Mouse (Mus musculus) kidney, embryonic 16.5 days (tissue): Measurements from ENCODE around the gene Pth1r. TPM values are rescaled to one million over a fixed set of nuclear protein-coding genes. Genes with fewer than 3 reads are reported as not detected.
"Not testable (repeated sequence)": the region's sequence is repeated elsewhere in the genome, so short reads cannot be mapped to it uniquely, and the experiment has no call there.

Experiments used
- ATAC-seq: fragments of 200-750 bp; cut with Nextera tagmentation; 2 replicates; pipeline ENCODE4 v1.8.0; 2017; ENCODE audit warnings: moderate TSS enrichment; ENCODE audit not compliant: low FRiP score, low TSS enrichment
- H3K27ac ChIP-seq: fragments of 300-500 bp; sonication (generic); 2 replicates; pipeline ENCODE4 v1.5.1; 2014; ENCODE audit warnings: low read length
- H3K27me3 ChIP-seq: fragments of 300-500 bp; sonication (generic); 2 replicates; pipeline ENCODE4 v1.6.1; 2014; ENCODE audit warnings: low read length, control low read depth, mixed read lengths; ENCODE audit not compliant: insufficient read depth
- H3K36me3 ChIP-seq: fragments of 300-500 bp; sonication (generic); 2 replicates; pipeline ENCODE4 v1.6.1; 2014; ENCODE audit warnings: low read length, control low read depth, mixed read lengths; ENCODE audit not compliant: insufficient read depth
- H3K4me1 ChIP-seq: fragments of 300-500 bp; sonication (generic); 2 replicates; pipeline ENCODE4 v1.6.1; 2014; ENCODE audit warnings: low read length, control low read depth, mixed read lengths; ENCODE audit not compliant: insufficient read depth
- H3K4me2 ChIP-seq: fragments of 300-500 bp; sonication (generic); replicated peaks from 2 replicates; pipeline ENCODE4 v1.6.1; 2014; ENCODE audit warnings: low read depth, low read length
- H3K4me3 ChIP-seq: fragments of 300-500 bp; sonication (generic); 2 replicates; pipeline ENCODE4 v1.5.1; 2014; ENCODE audit warnings: mild to moderate bottlenecking, low read length
- H3K9ac ChIP-seq: fragments of 300-500 bp; sonication (generic); replicated peaks from 2 replicates; pipeline ENCODE4 v1.6.1; 2014; ENCODE audit warnings: low read length
- H3K9me3 ChIP-seq: fragments of 300-500 bp; sonication (generic); 2 replicates; pipeline ENCODE4 v1.6.1; 2016; ENCODE audit warnings: low read length, control low read depth
- WGBS: fragments of 180-500 bp; shearing (Covaris S2); extraction: QIAGEN DNeasy Blood & Tissue Kit; methylation state at CpG from one replicate; pipeline ENCODE4 v1.1.7; 2014; 5-methylcytosine and 5-hydroxymethylcytosine counted together
- polyA plus RNA-seq: library from polyadenylated mRNA; unstranded; fragments of >200 nt; fragmentation: Nextera tagmentation; extraction: Ambion mirVana; gene quantifications from 2 replicates; pipeline ENCODE4 v1.2.1, GENCODE M21; 2015

Gene Pth1r
- polyA plus RNA-seq, 1 experiment from 2014 or later = 108 TPM

DNA sequence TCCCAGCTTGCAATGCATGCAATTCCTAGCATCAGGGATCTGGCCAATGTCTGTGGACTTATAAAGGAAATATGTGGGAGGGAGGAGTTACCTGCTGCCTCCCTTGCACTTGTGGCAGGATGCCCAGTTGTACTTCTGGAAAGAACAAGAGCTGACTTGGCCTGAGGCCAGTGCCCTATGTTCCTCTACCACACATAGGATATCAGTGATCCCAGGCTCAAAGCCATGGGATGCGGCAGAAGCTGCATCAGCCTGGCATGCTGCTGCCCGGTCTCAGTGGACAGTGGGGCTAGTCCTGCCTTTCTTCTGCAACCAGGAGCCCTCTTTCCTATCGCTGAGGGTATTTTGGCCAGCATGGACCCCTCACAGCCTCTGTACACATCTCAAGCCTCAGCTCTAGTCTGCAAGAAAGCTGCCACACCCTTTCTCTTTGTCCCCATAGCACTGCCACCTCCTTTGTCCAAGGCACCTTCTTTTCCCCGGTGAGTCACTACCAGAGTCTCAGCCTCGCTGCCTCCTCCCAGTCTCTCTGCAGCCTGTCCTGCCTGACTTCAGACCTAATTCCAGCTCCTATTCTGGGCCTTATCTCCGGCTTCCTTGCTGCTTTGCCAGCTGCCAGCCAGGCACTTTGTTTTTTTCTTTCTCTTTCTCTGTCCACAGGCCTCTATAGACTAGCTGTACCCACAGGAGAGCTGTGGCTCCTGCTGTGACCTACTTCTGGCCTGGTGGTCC lies 62.7 kb downstream of the Pth1r start:
- ATAC-seq = peak; percentile 65
- H3K4me1 ChIP-seq = peaks cover 57% of the 10 kb centered on the region

DNA sequence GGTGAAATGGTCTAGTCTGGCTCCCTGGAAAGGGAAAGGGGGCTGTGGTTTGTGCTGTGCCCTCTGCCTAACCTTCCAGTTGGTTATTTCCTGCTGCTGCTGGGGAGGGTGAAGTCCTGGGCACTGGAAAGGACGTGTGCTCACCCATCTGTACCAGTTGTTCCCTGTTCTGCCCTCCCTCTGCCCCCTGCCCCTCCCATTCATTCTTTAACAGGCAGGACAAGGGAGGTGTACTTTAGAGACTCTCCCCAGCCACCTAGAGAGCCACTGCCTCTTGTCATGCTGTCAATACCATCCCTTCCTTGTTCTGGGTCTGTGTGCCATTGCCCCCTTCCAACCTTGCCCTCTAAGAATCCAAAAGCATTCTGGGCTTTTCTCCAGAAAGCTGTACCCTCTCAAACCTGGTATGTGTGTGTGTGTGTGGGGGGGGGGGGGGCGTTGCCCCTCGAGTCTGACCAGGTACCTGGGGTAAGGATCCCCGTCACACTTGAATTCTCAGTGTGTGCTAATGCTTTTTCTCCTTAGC lies 63.3 kb downstream of the Pth1r start:
- Histone ChIP-seq H3K4me1 (peaks cover 52% of the 10 kb centered on the region), H3K27me3 (no peaks in the 10 kb centered on the region), H3K9me3 (no peaks in the 10 kb centered on the region), H3K36me3 (no peaks in the 10 kb centered on the region), H3K27ac (peak overlapping the region; percentile 98), H3K4me2 (peak overlapping the region; percentile 7; the same call in 1 of the 2 replicates), H3K9ac (peak overlapping the region; percentile 54), H3K4me3 (no peak overlapping the region)
- ATAC-seq = peak; percentile 92
- 52% methylated on average over 4 of the region's 4 CpGs for WGBS

More for the DNA sequence above, 62.7 kb downstream of the Pth1r start:
- Histone ChIP-seq H3K9ac (peak overlapping the region; percentile 54), H3K27me3 (no peaks in the 10 kb centered on the region), H3K27ac (peak overlapping the region; percentile 98), H3K4me2 (no peak overlapping the region; the same call in 1 of the 2 replicates), H3K4me3 (no peak overlapping the region), H3K36me3 (no peaks in the 10 kb centered on the region), H3K9me3 (no peaks in the 10 kb centered on the region)
- 77% methylated on average over 6 of the region's 6 CpGs for WGBS

DNA sequence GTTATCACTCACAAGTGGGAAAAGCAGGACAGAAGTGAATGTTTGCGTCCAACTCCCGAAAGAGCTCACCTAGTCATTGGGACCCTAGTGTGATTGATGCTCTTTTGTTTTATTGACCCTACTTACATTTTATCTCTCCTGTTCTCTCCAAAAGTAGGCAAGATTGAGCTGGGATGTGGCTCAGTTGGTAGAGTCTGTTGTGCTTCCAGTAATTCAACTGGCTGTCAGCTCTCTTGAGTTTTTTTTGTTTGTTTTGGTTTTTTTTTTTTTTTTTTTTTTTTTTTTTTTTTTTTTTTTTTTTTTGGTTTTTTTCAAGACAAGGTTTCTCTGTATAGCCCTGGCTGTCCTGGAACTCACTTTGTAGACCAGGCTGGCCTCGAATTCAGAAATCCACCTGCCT lies 64.2 kb downstream of the Pth1r start:
- H3K4me1 ChIP-seq = peaks cover 57% of the 10 kb centered on the region
- not testable (repeated sequence) for ATAC-seq
- whole genome bisulfite sequencing = 67% methylated on average over 3 of the region's 3 CpGs

DNA sequence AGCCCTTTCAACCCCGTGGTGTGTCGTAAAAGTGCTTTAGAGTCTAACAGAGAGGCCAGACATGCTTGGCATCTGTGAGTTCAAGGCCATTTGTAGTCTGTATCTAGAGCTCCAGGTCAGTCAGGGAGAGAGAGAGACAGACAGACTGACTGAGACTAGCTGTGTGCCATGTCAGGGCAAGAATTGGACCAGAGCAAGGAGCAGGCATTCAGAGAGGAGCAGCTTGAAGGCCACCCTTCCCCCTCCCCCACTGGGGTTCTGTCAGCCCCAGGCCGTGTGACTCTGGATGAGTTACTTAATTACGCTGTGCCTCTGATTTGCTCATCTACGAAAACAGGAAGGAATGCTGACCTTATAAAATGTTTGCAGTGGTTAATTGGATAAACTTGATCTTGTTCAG lies 64.7 kb downstream of the Pth1r start:
- ATAC-seq = no peak
- Histone ChIP-seq H3K9ac (no peak overlapping the region), H3K4me2 (no peak overlapping the region), H3K4me1 (peaks cover 62% of the 10 kb centered on the region), H3K4me3 (no peak overlapping the region), H3K9me3 (no peaks in the 10 kb centered on the region), H3K27me3 (no peaks in the 10 kb centered on the region), H3K36me3 (no peaks in the 10 kb centered on the region), H3K27ac (peak overlapping the region; percentile 57)
- 35% methylated on average over 5 of the region's 5 CpGs for WGBS

More for the DNA sequence above, 64.2 kb downstream of the Pth1r start:
- not testable (repeated sequence) for H3K9ac ChIP-seq, H3K4me2 ChIP-seq, H3K27me3 ChIP-seq, H3K36me3 ChIP-seq, H3K9me3 ChIP-seq, H3K4me3 ChIP-seq
- H3K27ac ChIP-seq = peak overlapping the region; percentile 98; the same call in 1 of the 2 replicates

DNA sequence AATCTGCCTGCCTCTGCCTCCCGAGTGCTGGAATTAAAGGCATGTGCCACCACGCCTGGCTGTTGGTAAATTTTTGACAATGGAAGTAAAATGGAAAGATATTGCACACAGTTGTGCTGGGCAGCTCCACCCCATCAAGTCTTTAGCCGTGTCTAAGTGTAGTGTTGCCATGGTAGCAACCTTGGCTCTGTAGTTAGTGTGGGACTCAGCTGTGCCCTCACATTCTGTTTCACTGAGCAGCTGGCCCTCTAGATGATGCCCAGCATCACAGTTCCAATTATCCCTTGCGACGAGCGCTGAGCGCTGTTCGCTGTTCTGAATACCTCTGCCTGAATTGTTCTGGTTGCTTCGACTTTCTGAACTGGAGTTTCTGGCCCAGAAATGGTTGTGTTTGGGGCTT lies 65.1 kb downstream of the Pth1r start:
- Histone ChIP-seq H3K27ac (peak overlapping the region; percentile 57), H3K4me3 (no peak overlapping the region), H3K4me1 (peaks cover 64% of the 10 kb centered on the region), H3K9me3 (no peaks in the 10 kb centered on the region), H3K4me2 (no peak overlapping the region), H3K9ac (no peak overlapping the region), H3K27me3 (no peaks in the 10 kb centered on the region), H3K36me3 (no peaks in the 10 kb centered on the region)
- ATAC-seq = no peak
- WGBS = 68% methylated on average over 9 of the region's 9 CpGs

DNA sequence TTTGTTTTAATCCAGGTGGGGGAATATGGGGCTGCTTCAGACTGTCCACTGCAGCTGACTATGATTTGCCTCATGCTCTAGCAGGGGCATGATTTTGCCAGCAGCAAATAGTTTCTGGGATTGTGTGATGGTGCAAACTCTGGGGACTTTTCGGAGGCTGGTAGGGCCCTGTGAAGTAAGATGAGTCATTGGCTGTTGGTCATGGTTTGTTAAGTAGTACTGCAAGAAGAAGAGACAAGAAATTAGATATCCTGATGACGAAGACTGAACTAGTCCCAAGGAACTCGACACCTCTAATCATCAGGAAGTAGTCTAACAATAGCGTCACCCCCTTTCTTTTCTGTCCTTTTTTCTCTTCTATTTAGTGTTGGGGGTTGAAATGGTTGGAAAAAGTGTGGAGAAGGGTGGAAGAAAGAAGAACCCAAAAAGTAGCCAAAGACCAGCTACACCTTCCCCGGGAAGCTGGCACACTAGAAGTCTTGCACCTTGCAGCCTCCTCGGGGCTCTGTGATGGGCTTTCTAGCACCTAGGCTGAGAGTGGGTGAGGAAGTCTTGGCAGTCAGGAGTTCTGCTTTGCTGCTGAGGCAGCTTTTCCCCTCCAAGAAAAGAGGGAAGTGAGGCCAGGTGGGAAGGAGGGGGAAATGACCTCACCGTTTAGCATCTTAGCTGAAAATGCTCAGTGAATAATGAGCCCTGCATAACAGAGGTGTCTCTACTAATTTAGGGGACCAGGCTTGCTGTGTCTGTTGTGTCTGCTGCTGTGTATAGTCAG lies 66.0 kb downstream of the Pth1r start:
- WGBS = 69% methylated on average over 7 of the region's 7 CpGs
- Histone ChIP-seq H3K9me3 (no peaks in the 10 kb centered on the region), H3K4me2 (no peak overlapping the region), H3K9ac (no peak overlapping the region), H3K36me3 (no peaks in the 10 kb centered on the region), H3K4me3 (no peak overlapping the region), H3K27ac (0 out of 2 replicates have a peak overlapping the region, but pooled peaks have one; percentile 38), H3K27me3 (no peaks in the 10 kb centered on the region), H3K4me1 (peaks cover 63% of the 10 kb centered on the region)
- ATAC-seq = no peak

DNA sequence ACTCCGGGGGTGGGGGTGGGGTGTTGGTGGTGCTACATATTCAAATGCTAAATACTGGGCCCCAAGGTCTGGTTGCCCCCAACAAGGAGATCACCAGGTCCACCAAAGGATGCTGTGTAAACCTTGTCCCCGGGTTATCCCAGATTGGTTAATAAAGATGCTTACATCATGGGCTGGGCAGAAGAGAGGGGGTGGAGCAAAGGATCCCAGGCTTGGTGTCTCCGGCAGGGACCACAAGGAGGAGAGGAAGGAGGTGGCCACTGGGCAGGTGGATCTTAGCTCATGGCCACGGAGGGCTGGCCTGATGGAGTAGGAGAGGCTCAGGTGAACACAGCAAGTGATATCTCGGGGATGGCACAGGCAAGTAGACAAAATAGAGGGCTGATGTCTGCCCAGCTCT lies 68.1 kb downstream of the Pth1r start:
- Histone ChIP-seq H3K27ac (no peak overlapping the region), H3K9ac (no peak overlapping the region)
- 73% methylated on average over 5 of the region's 5 CpGs for WGBS

DNA sequence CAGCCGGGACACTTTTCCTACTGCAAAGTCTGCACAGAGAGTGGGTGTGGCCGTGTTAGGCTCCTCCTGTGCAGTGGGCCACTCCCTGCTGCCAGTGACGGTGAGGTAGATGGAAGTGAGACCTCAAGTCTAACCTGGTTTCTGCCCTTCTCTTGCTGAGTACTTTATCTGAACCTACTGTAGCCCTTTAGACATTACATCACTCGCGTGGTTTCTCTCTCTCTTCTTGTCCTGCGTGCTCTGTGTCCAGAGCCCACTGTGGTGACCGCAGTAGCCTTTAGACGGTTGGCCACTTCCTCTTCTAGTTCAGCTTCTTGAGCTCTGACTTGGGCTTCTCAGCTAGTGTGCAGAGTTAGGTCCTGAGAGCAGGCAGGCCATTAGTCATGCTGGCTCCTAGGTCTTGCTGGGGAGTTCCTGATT lies 70.4 kb downstream of the Pth1r start:
- 81% methylated on average over 8 of the region's 8 CpGs for WGBS
- H3K36me3 ChIP-seq = no peaks in the 10 kb centered on the region
- no peaks in the 10 kb centered on the region for H3K9me3 ChIP-seq
- H3K27ac ChIP-seq = no peak overlapping the region; the same call in 1 of the 2 replicates
- no peaks in the 10 kb centered on the region for H3K27me3 ChIP-seq
- no peak overlapping the region for H3K9ac ChIP-seq
- H3K4me3 ChIP-seq = no peak overlapping the region
- ATAC-seq = no peak
- no peak overlapping the region for H3K4me2 ChIP-seq
- peaks cover 26% of the 10 kb centered on the region for H3K4me1 ChIP-seq

More for the DNA sequence above, 68.1 kb downstream of the Pth1r start:
- no peak for ATAC-seq
- Histone ChIP-seq H3K4me3 (no peak overlapping the region), H3K9me3 (no peaks in the 10 kb centered on the region), H3K27me3 (no peaks in the 10 kb centered on the region), H3K4me2 (no peak overlapping the region), H3K36me3 (no peaks in the 10 kb centered on the region), H3K4me1 (peaks cover 43% of the 10 kb centered on the region)

DNA sequence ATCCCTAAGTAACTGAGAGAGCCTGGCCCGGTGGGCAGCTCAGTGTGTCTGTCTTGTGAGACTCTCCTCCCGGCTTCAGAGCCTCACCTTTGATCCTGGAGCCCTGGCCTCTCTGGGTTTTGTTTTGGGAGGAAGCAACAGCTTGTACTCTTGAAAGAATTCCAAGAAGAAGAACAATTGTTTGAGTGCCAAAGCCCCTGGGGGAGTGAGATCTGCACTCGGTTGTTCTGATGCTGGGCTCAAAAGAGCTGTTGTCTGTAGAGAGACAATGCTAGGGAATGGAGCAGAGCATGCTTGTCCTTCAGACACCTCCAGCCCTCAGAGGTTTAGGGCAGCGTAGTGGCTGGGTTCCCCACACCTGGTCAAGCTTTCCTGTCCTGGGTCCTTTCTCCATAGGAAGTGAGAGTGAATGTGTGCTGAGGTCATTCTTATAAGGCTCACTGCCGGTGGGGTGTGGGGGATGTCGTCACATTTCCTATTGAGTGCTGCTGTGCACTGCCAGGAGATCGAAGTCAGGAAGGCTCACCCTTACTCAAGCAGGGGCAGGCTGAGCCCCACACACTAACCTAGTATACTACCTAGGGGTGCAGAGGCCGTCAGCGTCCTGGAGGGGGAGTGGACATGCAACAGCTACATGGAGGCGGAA lies 73.7 kb downstream of the Pth1r start:
- Histone ChIP-seq H3K4me1 (peaks cover 21% of the 10 kb centered on the region), H3K27ac (peak overlapping the region; percentile 25; the same call in 1 of the 2 replicates), H3K4me2 (no peak overlapping the region), H3K27me3 (no peaks in the 10 kb centered on the region), H3K9ac (no peak overlapping the region), H3K36me3 (no peaks in the 10 kb centered on the region), H3K4me3 (no peak overlapping the region), H3K9me3 (no peaks in the 10 kb centered on the region)
- ATAC-seq = peak; percentile 36; the same call in 1 of the 2 replicates
- 59% methylated on average over 10 of the region's 10 CpGs for whole genome bisulfite sequencing
